8 mouse cellular contexts compared by ENCODE assay signal in genomic region chr3:27765929-27766328, GRCm38 (mm10). TPM values are rescaled to one million over a fixed set of nuclear protein-coding genes. Genes with fewer than 3 reads are reported as not detected.
A peak's percentile ranks its signal among the peaks of the same experiment; 100 is the strongest.
DNase-seq lines count a peak whose midpoint lies in the region; ATAC-seq lines count a peak whose summit lies in the region.

No protein-coding gene starts in this region.

- ATAC-seq in forebrain, embryonic 16.5 days: peak; percentile 73
- no peak for ATAC-seq in forebrain, embryonic 11.5 days (replicated peaks; ENCODE audit: low FRiP score)
- peak; percentile 97 for ATAC-seq in megakaryocyte, adult 5-6 weeks (ENCODE audit: poor library complexity, severe bottlenecking)

- H3K9me3 ChIP-seq in forebrain, embryonic 16.5 days (ENCODE audit: control insufficient read depth, low read length): no peaks in the 10 kb centered on the region
- no peaks in the 10 kb centered on the region for H3K9me3 ChIP-seq in forebrain, embryonic 11.5 days (ENCODE audit: control insufficient read depth, low read length)
- H3K9me3 ChIP-seq in forebrain, embryonic 10.5 days: peaks cover 3% of the 10 kb centered on the region; the same call in 1 of the 2 replicates

- H3K27me3 ChIP-seq in forebrain, embryonic 16.5 days (replicated peaks; ENCODE audit: control insufficient read depth, insufficient read depth, low read length): no peaks in the 10 kb centered on the region
- no peaks in the 10 kb centered on the region for H3K27me3 ChIP-seq in forebrain, embryonic 11.5 days (ENCODE audit: control insufficient read depth, insufficient read depth, low read length)
- H3K27me3 ChIP-seq in forebrain, embryonic 10.5 days (ENCODE audit: poor library complexity, severe bottlenecking): no peaks in the 10 kb centered on the region

- H3K4me2 ChIP-seq in forebrain, embryonic 16.5 days (ENCODE audit: low read length): no peak overlapping the region
- no peak overlapping the region for H3K4me2 ChIP-seq in forebrain, embryonic 11.5 days (ENCODE audit: low read depth, low read length, severe bottlenecking)

- 46% methylated on average over 7 of the region's 7 CpGs for WGBS in forebrain, embryonic 16.5 days
- 82% methylated on average over 7 of the region's 7 CpGs for WGBS in forebrain, embryonic 11.5 days
- 86% methylated on average over 7 of the region's 7 CpGs for WGBS in forebrain, embryonic 10.5 days

- H3K36me3 ChIP-seq in forebrain, embryonic 16.5 days (ENCODE audit: control insufficient read depth, insufficient read depth): no peaks in the 10 kb centered on the region
- no peaks in the 10 kb centered on the region for H3K36me3 ChIP-seq in forebrain, embryonic 11.5 days (ENCODE audit: control insufficient read depth, insufficient read depth, low read length)
- H3K36me3 ChIP-seq in forebrain, embryonic 10.5 days (replicated peaks): no peaks in the 10 kb centered on the region

- DNase-seq in forebrain, embryonic 11.5 days (ENCODE audit: low spot score): no peak
- peak; percentile 14 for DNase-seq in ovary, postnatal 36 days (ENCODE audit: low spot score)
- no peak for DNase-seq in ovary, postnatal 10 days (ENCODE audit: low spot score)
- DNase-seq in heart, postnatal 14 days: peak; percentile 14 to 23
- no peak for DNase-seq in thymus, postnatal 14 days
- no peak for DNase-seq in forebrain, embryonic 10.5 days (ENCODE audit: extremely low spot score, low spot score)

- peaks cover 8% of the 10 kb centered on the region for H3K4me1 ChIP-seq in forebrain, embryonic 16.5 days (replicated peaks; ENCODE audit: control insufficient read depth, insufficient read depth, low read length)
- no peaks in the 10 kb centered on the region for H3K4me1 ChIP-seq in forebrain, embryonic 11.5 days (replicated peaks; ENCODE audit: control insufficient read depth, insufficient read depth, low read length)
- peaks cover 5% of the 10 kb centered on the region for H3K4me1 ChIP-seq in forebrain, embryonic 10.5 days

- no peak overlapping the region for H3K4me3 ChIP-seq in forebrain, embryonic 16.5 days (replicated peaks; ENCODE audit: low read length)
- H3K4me3 ChIP-seq in forebrain, embryonic 11.5 days (ENCODE audit: low read depth, low read length): no peak overlapping the region
- H3K4me3 ChIP-seq in forebrain, embryonic 10.5 days: no peak overlapping the region

- H3K27ac ChIP-seq in forebrain, embryonic 16.5 days (ENCODE audit: low read length): no peak overlapping the region
- H3K27ac ChIP-seq in forebrain, embryonic 11.5 days (ENCODE audit: low read depth, low read length): no peak overlapping the region
- no peak overlapping the region for H3K27ac ChIP-seq in forebrain, embryonic 10.5 days

- intact Hi-C loops in heart, postnatal 14 days (cut with DNase I): no loop called here

- H3K9ac ChIP-seq in forebrain, embryonic 16.5 days (replicated peaks; ENCODE audit: low read depth, low read length): no peak overlapping the region
- no peak overlapping the region for H3K9ac ChIP-seq in forebrain, embryonic 11.5 days (ENCODE audit: low read length)

RNA-seq across cellular contexts. Expression of gene Fndc3b, which starts 54.8 kb away (rescaled TPM):
- polyA plus RNA-seq in forebrain, embryonic 16.5 days (2015; fragmentation: Nextera tagmentation; extraction: Ambion mirVana): 6.7 TPM in 2 replicates
- polyA plus RNA-seq in forebrain, embryonic 11.5 days (2014; fragmentation: Nextera tagmentation; extraction: Ambion mirVana): 11.3 and 11.9 TPM in 2 replicates
- 10 to 100 TPM; 73.2 to 79.0 TPM for total RNA-seq in heart, postnatal 14 days (2021)
- total RNA-seq in megakaryocyte, adult 5-6 weeks (2015): 23.6 and 29.8 TPM in 2 replicates
- 13.0 and 13.9 TPM in 2 replicates for total RNA-seq in megakaryocyte, adult 5-6 weeks (2017)
- 9.9 and 10.8 TPM in 2 replicates for polyA plus RNA-seq in forebrain, embryonic 10.5 days (2016; fragmentation: Nextera tagmentation; extraction: Ambion mirVana)

Comparison
In these comparisons a context has a peak if more than half of its experiments do, and no peak if none do; other contexts are left out.
1. DNase-seq: peak in ovary, postnatal 36 days (single experiment) and heart, postnatal 14 days (2 of 2); none in forebrain, embryonic 11.5 days (single experiment), ovary, postnatal 10 days (single experiment), thymus, postnatal 14 days (single experiment) and forebrain, embryonic 10.5 days (single experiment).